Mouse (Mus musculus): ENCODE measurements around the gene Raf1. TPM values are rescaled to one million over a fixed set of nuclear protein-coding genes. Genes with fewer than 3 reads are reported as not detected.

The Raf1 gene
- total RNA-seq, 2 experiments from 2014 or later, result 84.8 to 149 TPM

- ATAC-seq (ENCODE audit: poor library complexity, severe bottlenecking), result no peak
Observed at GRCm38 (mm10) chr6:115574171-115574570, 102.3 kb downstream of the Raf1 start.

Other genes starting within 250 kb of the Raf1 start
- 2.9 and 3.0 TPM in 2 replicates for gene Tsen2, start 132.0 kb downstream of the Raf1 start, total RNA-seq (2015)
- gene Tsen2, start 132.0 kb downstream of the Raf1 start, total RNA-seq (2017), result 3.4 and 8.7 TPM in 2 replicates
- gene Mkrn2os, start 84.1 kb downstream of the Raf1 start, total RNA-seq (2015), result not detected in 2 replicates
- gene Mkrn2os, start 84.1 kb downstream of the Raf1 start, total RNA-seq (2017), result not detected in 2 replicates
- 5.4 and 8.7 TPM in 2 replicates for gene Mkrn2, start 74.7 kb downstream of the Raf1 start, total RNA-seq (2015)
- gene Mkrn2, start 74.7 kb downstream of the Raf1 start, total RNA-seq (2017), result 22.7 and 22.8 TPM in 2 replicates
- 7.7 and 12.4 TPM in 2 replicates for gene Tmem40, start 85.8 kb upstream of the Raf1 start, total RNA-seq (2015)
- gene Tmem40, start 85.8 kb upstream of the Raf1 start, total RNA-seq (2017), result 7.7 and 15.2 TPM in 2 replicates
- gene Cand2, start 97.9 kb upstream of the Raf1 start, total RNA-seq (2015), result 0.34 and 0.38 TPM in 2 replicates
- 0.07 and 0.24 TPM in 2 replicates for gene Cand2, start 97.9 kb upstream of the Raf1 start, total RNA-seq (2017)
- gene Rpl32, start 132.1 kb upstream of the Raf1 start, total RNA-seq (2015), result 2,908 and 2,972 TPM in 2 replicates
- gene Rpl32, start 132.1 kb upstream of the Raf1 start, total RNA-seq (2017), result 3,179 and 3,683 TPM in 2 replicates
- 0.09 TPM in 1 of 2 replicates, not detected in the other for gene Efcab12, start 161.8 kb upstream of the Raf1 start, total RNA-seq (2015)
- not detected in 2 replicates for gene Efcab12, start 161.8 kb upstream of the Raf1 start, total RNA-seq (2017)
- gene Mbd4, start 176.7 kb upstream of the Raf1 start, total RNA-seq (2015), result 9.1 and 10.9 TPM in 2 replicates
- gene Mbd4, start 176.7 kb upstream of the Raf1 start, total RNA-seq (2017), result 19.9 and 21.3 TPM in 2 replicates
- 1.1 and 3.3 TPM in 2 replicates for gene Ift122, start 176.8 kb upstream of the Raf1 start, total RNA-seq (2015)
- gene Ift122, start 176.8 kb upstream of the Raf1 start, total RNA-seq (2017), result 2.8 and 4.8 TPM in 2 replicates

Data from megakaryocyte, adult 5-6 weeks (primary cell).